Mouse (Mus musculus): ENCODE data around the gene Akap2.

Gene Akap2

DNA sequence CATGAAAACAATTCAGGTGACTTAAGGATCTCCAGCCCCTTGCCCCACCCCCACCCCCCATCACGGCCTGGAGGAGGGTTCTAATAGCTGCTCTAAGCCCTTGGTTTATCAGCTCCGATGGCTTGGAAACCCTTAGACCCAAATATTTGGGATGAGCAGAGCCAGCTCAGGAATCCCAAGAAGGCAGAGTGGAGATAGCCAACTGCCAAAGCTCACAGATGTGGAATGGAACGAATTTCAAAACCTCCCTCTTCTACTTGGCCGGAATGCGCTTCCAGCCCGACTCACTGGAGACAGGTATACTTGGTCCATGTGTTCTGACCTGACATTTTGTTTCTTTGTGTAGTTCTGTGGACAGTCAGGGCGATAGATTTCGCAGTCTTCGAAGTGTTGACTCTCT is 111.7 kb downstream of the Akap2 start:
- in situ Hi-C loops (cut with MboI, MseI), result no loop called here

DNA sequence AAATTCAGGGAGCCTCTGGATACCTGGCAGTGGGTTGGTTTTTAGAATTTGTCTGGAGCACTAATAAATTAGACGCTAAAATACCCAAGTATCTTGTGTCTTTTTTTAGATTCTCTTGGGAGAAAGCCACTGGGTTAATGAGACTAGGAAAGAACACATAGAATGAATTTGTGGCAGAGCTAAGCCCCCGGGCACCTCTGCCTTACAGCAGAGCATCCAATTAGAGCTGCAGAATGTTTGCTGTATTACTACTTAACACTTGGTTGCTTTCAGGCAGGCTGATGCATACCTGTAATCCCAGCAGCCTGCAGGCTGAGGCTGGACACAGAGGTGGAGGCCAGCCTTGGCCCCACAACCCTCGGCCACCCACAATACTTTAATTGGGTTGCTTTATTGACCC is 112.3 kb downstream of the Akap2 start:
- in situ Hi-C loops (cut with MboI, MseI), result no loop called here

DNA sequence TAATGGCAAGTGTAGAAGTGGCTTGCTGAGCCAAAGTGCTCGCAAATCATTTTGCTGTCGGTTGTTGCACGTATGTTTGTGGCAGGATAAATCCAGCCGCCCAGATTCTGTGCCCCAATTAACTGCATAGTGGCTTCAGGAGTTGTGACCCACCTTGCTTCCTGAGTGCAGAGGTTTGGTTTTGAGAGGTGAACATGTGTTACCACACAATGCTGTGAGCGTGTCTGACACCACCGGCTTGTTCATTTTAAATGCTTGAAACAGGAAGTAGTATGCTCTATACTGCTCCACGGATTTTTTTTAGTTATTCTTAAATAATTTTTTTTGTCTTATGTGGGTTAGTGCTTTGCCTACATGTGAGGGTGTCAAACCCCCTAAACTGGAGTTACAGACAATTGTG is 114.9 kb downstream of the Akap2 start:
- in situ Hi-C loops (cut with MboI, MseI), result no loop called here

DNA sequence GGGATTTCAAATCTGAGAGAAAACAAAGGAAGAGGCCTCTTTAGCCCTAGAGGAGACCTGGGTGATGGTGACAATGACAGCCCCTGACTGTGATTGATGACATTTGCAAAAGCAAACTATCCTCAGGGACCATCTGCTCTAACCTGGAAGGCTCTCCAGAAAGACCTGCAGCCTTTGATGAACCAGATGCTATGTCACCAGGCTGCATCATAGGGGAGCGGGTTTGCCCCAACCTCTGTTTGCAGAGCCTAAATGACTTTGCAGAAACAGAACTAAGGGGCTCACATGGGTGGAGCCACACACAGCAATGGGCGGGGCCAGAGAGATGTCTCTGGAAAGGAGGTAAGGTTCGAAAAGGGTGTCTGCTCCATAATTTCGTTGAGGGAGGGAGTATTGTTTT is 115.6 kb downstream of the Akap2 start:
- in situ Hi-C loops (cut with MboI, MseI), result no loop called here

DNA sequence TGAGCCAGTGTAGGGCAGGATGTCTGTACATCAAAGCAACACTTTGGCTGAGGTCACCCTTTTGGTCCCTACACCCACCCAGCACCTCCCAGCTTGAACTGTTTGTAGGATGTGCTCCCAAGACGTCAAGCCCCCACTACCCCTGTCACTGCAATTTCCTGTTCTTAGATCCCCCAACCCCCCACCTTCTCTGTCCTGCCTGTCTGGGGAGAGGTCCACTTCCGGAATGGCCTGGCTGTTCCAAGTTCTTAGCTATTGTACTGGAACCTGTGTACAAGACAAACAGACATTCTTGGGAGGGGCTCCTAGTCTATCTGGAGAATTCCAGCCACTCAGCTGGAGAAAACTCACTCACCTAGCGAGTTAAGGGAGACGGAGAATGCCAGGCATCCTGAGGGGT is 116.7 kb downstream of the Akap2 start:
- in situ Hi-C loops (cut with MboI, MseI), result no loop called here

DNA sequence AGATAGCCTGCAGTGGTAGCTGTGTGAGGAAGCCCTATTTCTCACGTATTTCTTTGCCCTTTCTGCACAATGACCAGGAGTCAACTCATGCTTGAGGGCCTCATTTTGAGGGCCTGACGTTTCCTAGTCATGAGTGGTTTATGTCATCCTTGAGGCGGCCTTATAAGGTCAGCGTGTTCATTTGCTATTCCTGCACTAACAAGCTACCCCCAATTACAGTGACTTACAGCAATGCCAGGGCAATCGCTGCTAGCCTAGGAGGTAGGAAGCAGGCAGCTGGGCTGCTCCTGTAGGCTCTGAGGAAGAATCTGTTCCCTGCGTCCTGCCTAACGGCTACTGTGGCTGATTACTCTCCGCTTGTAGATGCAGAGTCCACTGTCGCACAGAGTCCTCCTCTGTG is 119.6 kb downstream of the Akap2 start:
- in situ Hi-C loops (cut with MboI, MseI), result no loop called here

DNA sequence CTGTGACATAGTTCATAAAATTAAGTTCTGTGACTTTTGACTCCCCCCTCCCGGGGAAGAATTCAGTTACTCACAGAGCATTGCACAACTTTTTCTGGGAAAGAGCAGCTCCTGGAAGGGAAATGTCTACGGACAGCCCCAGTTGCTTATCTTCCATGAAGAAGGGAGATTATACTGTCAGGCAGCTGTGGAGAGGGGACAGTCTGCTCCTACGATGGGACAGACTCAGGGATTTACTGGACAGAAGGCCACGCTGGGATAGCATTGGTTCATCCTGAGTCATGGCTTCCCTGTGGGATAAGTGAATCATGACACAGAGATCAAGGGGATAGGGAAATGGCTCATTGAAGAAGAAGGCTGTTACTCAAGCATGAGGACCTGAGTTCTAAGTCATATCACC is 121.9 kb downstream of the Akap2 start:
- in situ Hi-C loops (cut with MboI, MseI), result no loop called here

DNA sequence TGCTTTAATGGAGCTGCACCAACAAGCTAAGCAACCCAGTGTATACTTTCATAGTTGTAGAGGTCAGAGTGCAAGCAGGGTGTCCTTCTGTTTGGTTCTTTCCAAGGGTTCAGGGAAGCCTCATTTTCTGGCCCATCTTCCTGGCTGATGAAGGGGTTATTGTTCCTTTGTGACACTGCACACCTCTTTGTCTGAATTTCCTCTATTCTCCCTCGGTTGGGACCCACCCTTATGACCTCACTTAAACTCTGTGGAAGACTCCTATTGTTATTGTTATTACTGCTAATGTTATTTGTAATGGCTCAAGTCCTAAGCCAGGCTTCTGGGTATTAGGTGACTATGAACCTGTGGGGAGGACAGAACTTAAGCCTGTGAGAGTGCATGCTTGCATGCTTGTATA is 124.5 kb downstream of the Akap2 start:
- in situ Hi-C loops (cut with MboI, MseI), result no loop called here

DNA sequence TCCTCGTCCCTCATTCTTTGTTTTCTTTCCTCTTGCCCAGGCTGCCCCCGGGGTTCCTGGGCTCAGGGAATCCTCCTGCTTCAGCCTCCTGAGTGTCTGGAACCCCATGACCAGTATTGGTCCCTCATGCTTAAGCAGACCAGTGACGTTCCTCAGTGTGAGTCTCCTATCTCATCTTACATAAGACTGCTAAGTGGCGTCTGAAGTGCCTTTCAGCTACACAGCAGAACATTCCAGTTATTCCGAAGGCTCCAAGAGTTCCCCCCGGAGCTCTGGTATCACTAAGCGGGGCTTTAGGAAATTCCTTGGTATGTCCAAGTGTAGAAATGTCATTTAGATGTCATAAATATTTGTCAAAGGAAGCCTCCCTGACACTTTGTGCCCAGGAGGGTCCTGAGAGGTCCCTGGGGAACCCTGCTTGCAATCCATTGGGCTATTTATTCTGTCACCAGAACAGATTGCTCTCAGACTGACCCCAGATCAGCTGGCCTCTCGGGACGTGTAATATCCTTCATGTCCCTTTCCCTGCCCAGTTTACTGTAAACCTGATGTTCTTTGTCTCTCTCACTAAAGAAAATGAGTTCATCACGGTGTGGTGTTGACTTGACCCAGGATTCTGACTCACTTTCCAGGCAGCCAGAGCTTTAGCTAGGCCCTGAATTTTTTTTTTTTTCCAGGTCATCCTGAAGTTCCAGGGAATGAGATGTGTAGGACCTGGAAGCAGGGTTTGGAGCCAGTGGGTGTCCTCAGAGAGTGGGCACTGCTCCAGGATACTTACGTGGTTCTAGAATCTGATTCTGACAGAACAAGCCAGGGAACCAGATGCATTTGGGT is 125.2 kb downstream of the Akap2 start:
- in situ Hi-C loops (cut with MboI, MseI), result no loop called here

DNA sequence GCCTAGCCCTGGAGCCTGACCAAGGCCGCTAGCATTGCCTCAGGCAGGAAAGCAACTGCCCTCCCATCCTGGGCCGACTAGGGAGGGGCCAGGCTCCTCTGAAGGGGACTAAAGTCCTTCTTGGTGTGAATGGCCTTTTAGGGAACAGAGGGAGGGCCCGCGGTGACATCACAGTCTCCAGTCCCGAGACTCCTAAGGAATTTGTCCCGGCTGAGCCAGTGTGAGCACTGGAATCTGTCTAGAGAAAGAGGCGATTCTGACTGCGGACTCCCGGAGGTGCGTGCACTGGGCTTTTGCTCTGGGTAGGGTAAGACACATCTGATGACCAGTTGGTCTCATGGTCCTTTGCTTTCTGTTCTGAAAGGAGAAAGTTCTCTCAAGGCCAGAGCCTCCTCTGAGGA is 127.6 kb downstream of the Akap2 start:
- in situ Hi-C loops (cut with MboI, MseI), result no loop called here

DNA sequence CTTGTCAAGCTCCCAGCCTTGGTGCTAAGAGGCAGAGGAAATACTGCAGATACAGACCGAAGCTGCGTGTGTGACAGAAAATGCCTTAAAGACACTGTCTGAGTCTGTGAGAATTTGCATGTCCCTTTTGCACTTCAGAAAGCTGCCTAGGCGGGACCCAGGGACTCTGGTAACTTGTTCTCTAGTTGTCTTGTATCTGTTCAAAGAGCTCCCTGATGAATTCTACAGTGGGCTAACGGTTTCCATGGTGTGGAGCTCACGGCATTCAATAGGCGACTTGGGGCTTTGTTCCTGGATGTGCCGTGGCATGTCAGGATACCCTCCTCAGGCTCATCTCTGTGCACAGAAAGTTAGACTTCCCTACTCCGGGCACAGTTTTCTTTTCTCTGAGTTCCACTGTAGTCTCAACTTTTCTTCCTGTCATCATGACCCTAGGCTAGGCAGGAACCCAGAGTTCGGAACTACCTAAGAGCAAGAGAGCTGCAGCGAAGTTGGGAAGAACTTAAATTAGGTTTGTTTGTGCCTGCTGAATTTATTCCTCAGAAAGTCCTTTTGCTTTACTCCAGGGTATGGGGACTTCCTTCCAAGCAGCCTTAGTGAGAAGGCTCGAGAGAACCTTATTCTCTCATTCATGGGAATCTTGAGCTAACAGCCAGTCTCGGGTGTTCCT is 128.2 kb downstream of the Akap2 start:
- in situ Hi-C loops (cut with MboI, MseI), result no loop called here

DNA sequence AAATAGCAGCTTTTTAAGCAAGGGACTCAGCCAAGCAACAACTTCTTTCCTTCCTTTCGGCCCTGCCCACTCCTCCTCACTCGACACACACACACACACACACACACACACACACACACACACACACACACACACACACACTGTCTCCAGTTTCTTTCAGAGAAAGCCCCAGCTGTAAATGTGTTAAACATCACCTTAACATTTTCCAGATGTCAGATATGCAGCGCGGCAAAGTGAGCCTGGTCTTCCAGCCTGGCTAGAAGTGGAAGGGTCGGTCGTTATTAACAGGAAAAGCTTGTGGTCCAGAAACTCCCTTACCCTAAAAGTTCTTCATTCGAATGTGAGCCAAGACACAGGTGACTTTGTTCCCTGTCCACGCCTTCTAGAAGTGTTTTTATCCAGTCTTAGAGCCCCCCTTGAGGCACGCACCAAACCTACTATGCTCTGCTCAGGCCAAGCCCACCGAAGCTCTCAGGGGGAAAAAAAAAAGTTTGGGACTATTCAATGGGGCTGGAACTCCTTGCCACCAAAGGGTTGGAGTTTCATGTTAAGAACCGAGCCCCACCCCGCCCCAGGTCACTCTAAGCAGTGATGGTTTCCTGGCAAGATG is 129.0 kb downstream of the Akap2 start:
- in situ Hi-C loops (cut with MboI, MseI), result no loop called here

DNA sequence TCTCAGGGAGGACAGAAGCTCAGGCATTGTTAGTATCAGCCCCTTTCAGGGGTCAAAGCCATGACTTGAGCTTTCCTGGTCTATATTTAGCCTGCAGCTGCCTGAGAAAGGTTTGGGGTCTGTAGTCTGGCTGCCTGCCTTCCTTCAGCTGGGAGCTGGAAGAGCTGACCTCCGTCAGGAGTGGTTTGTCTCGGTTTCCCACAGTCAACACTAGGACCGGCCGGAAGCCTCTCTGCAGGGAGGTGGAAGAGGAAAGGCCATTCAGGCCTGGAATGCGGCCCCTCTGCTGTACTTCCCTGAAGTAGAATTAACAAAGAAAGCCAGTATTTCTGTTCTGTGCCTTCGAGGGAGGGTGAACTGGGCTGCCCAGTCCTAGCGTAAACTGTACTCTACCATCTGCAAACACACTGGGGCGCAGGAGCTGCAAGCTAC is 129.6 kb downstream of the Akap2 start:
- in situ Hi-C loops (cut with MboI, MseI), result no loop called here

DNA sequence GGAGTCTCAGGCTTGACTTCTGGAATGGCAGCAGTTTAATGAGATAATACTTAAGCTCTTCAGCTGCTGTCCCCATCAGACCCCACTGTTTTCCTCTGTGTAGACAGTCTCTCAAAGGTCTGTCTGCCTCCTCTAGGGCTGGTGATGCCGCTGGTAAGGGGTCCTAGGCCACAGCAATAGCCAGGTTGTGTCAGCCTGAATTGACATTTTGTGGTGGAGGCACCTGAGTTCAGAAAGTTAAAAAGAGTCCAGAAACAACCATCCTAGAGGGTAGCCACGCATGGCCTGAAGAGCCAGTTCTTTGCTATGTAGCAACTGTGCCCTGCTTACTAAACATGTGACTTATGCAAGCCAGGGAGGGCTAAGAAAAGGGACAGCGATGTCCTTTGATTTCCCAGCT is 130.2 kb downstream of the Akap2 start:
- in situ Hi-C loops (cut with MboI, MseI), result no loop called here

DNA sequence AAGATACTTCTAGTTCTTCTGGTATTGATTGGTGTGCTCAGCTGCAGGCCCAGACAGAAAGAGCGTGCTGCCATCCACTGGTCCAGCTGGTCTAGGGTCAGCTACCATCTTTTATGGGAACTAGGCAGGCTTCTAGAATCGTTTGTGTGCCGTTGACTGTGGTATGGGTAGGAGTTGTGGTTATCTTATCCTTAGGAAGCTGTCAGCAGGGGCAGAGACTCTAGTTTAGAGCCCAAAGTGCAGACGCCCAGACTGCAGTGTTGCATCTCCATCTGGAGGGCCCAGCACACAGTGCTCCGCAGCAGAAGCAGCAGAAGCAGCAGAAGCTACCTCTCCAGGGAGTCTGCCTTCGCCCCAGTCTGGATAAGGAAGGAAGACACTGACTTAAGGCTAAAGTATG is 132.0 kb downstream of the Akap2 start:
- in situ Hi-C loops (cut with MboI, MseI), result no loop called here

DNA sequence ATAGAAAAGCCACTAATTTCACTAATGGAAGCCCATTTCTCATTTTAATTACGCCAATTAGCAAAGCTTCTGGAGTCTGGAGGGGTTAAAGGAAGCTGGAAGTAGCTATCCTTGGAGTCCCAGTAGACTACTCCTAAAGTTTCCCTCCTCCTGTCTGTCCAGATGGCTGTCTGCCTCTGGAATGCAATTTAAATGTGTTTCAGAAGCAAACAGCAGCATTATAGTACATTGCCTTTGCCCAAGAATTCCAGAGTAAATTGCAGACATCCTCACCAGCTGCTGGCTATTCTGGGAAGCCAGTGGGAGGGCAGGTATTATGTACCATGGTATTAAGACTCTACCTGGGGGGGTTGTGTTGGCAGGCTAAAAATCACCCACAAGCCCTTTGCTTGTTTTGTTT is 134.3 kb downstream of the Akap2 start:
- in situ Hi-C loops (cut with MboI, MseI), result no loop called here

DNA sequence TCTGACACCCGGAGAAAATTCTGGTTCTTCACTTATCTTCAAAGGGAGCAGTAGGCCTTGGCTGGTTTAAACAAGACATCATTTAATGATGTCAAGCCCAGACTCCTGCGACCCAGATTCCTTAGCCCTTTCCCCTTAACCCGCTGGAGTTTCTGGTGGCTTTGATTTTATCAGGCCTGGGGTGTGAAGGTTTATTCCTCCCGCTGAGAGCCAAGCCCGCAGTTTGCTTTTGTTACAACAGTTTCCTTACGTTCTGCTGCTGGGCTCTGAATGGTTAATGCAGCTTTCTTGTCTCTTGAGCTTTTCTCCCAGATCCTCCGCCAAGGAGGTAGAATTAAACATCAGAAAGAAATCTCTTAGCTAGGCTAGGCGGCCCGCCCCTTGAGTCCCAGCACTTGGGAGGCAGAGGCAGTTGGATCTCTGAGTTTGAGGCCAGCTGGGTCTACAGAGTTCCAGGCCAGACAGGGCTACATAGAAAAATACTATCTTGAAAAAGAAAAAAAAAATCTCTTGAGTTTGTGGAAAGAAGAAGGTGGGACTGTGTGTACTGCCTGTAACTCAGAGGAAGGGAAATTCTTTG is 135.1 kb downstream of the Akap2 start:
- in situ Hi-C loops (cut with MboI, MseI), result no loop called here

DNA sequence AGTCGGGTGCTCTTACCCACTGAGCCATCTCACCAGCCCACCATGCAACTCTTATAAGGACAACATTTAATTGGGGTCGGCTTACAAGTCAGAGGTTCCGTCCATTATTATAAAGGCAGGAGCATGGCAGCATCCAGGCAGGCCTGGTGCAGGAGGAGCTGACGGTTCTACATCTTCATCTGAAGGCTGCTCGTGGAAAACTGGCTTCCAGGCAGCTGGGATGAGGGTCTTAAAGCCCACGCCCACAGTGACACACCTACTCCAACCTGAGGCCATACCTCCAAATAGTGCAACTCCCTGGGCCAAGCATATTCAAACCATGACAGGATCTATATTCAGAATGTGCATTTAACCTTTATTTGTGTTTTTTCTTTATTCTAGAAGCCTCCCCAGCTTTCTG is 136.7 kb downstream of the Akap2 start:
- in situ Hi-C loops (cut with MboI, MseI), result no loop called here

DNA sequence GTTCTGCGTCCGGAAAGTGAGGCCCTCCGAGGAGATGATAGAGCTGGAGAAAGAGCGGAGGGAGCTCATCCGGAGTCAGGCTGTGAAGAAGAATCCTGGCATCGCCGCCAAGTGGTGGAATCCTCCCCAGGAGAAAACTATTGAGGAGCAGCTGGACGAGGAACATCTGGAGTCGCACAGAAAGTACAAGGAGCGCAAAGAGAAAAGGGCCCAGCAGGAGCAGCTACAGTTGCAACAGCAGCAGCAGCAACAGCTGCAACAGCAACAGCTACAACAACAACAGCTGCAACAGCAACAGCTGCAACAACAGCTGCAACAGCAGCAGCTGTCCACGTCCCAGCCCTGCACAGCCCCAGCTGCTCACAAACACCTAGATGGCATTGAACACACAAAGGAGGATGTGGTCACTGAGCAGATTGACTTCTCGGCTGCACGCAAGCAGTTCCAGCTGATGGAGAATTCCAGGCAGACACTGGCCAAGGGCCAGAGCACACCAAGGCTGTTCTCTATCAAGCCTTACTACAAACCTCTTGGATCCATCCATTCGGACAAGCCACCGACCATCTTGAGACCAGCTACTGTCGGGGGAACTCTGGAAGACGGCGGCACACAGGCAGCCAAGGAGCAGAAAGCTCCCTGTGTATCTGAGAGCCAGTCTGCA is 138.0 kb downstream of the Akap2 start:
- in situ Hi-C loops (cut with MboI, MseI), result no loop called here

DNA sequence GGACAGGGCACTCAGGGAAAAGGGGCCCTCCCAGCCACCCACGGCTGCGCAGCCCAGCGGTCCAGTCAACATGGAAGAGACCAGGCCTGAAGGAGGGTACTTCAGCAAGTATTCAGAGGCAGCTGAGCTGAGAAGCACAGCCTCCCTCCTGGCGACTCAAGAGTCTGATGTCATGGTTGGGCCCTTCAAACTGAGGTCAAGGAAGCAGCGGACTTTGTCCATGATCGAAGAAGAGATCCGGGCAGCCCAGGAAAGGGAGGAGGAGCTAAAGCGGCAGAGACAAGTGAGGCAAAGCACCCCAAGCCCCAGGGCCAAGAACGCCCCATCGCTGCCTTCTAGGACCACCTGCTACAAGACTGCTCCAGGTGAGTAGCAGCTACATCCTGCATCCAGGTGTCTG is 139.2 kb downstream of the Akap2 start:
- in situ Hi-C loops (cut with MboI, MseI), result no loop called here

DNA sequence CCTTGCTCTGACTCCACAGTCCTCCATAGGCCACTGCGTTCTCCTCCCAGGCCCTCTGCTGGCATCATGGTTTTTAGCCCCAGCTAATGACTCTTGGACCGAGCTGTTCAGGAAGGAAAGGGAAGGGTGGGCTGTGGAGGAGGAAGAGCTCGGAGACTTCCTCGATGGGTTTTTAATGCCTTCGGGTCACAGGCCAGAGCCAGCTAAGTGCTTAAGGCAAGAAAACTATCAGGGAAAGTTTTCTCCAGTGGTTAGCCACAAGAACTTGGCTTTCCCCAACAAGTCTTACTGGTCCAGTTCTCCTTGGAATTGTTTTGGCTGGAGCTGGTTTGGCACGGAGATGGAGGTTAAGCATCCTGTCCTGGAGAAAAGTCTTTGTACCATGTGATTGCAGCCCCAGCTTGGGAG is 142.8 kb downstream of the Akap2 start:
- in situ Hi-C loops (cut with MboI, MseI), result no loop called here

DNA sequence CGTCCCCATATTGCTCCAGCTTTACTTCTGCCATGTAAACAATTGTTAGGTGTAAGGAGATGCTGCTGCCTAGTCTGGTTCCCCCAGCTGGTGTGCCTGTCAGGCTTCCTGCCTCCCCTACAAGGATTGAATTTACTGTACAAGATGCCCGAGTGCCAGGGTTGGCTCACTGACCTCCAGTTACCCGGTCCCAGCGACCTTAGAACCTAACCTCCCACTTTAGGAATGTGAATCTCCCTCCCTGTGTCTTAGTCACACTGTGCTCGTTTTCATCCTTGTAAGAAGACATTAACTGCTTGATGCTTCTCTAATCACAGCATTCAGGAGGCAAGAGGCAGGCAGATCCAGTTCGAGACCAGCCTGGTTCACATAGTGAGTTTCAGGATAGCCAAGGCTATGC is 143.7 kb downstream of the Akap2 start:
- in situ Hi-C loops (cut with MboI, MseI), result no loop called here

All from regulatory T cell (primary cell).